Mouse (Mus musculus) liver, postnatal 0 days (tissue): ENCODE results near the gene B4galt2.

Source experiments
- CTCF ChIP-seq: sonication (generic); IDR thresholded peaks from 2 replicates; pipeline ENCODE4 v1.5.1; 2016; ENCODE audit warnings: antibody characterized with exemption, low read depth
- EP300 ChIP-seq: IDR thresholded peaks from 2 replicates; pipeline ENCODE4 v1.6.1; 2016; ENCODE audit warnings: antibody characterized with exemption, low read depth, mild to moderate bottlenecking

- TF ChIP-seq CTCF (no peak), EP300 (no peak)
These were observed 48.3 kb downstream of the B4galt2 start for GRCm38 (mm10) chr4:117834845-117835530.
